Mouse (Mus musculus) kidney, adult 9 months (tissue): Measurements from ENCODE around the gene Ndufaf2.

Experiments used
- DNase-seq: peaks from one replicate; pipeline ENCODE4 v3.0.0; 2022

The Ndufaf2 gene

DNA sequence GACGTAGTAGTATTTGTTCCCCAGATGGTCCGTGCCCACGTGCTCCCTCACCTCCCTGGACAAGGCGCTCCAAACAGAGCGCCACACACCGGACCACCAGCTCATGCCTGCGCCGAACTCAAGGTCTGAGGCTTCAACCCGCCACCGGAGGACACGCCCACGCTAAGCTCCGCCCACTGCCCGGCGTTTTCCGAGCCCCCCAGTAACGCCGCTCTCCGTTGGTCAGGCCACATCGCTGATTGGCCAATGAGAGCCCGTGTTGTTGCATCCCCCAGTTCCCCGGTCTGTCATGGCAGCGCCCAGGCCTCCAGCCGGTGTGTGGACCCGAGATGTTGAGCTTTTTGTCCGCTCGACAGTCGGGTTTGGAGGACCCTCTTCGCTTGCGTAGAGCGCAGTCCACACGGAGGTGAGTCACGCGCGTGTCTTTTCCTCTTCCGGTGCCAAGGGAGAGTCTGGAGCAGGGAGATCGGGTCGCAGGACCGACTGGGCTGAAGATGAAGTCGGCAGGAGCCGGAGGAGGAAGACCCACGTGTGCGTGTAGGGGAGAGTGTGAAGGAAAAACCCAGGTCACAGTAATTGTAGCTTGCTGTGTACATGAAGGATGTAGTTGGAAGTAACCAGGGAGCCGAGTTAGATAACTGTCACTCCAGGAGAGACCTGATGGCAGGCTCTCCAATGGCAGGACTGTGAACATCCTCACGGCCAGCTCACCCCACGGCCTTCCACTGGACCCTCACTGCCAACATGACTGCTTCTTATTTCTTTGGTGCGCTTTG, at the start of gene Ndufaf2, which contains the start of gene Ercc8:
TSS of gene Ndufaf2 (minus strand) at position 159 of the 776 bp plus-strand sequence.
TSS of gene Ercc8 (plus strand) at position 267 of the 776 bp plus-strand sequence.
- peak; percentile 96 for DNase-seq

DNA sequence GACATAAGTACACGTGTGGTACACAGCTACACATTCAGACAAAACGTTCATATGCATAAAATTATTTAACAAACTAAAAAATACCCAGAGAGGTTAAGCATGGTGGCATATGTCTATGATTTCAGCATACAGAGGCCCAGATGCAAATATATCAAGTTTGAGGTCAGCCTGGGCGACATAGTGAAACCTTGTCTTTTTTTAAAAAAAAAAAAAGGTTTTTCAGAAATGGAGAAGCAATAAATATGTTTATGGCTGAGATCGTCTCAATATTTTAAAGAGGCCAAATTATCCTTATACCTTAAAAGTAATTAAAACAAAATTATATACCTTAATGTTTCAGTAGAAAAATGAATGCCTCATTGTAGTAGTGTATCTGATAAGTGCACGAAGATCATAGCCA, 49.7 kb upstream of the Ndufaf2 start:
- DNase-seq: no peak

DNA sequence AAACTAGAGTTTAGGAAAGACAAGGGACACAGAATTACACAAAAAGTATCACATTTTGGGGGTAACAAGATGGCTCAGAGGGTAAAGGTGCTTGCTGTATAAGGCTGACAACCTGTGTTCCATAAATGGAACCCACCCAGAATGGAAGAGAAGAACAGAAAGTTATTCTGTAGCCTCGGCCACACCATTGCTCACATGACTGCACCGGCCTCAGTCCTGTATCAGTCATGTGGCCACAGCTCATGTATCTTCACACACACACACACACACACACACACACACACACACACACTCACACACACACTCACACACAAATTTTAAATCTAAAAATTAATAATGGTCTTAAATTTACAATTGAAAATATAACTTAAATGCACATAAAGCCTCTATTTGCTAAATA, 49.0 kb upstream of the Ndufaf2 start:
- DNase-seq: no peak

DNA sequence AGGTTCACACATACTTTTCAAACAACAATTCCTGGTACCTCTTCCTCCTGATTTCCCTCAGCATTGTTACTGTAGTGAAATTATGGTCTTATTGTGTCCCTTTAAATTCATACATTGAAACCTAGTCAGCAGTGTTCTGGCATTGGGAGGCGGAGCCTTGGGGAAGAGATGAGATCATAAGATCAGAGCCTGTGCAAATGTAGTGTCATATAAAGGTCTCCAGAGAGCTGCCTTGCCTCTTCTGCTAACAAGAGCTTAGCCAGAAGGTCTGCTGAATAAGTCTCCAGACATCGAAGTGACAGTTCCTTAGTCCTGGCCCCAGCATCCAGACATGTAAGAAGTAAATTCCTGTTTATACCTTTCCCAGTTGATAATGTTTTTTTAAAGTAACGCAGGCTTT, 46.4 kb upstream of the Ndufaf2 start:
- no peak for DNase-seq

DNA sequence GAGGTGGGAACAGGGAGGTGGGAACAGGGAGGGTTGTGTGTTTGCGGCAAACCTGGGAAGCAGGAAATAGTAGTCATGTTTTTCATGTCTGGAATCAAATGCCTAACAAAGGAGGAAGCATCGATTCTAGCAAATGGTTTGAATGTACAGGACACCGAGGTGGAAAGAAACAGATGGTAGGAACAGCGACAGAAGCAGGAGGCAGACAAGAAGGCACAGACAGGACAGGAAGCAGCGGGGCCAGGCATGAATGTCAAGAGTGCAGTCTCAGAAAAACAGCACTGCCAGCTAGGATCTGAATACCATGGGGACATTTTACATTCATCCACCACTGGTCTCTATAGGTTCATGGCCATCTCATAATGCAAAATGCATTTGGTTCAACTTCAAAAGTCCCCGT, 37.1 kb upstream of the Ndufaf2 start:
- no peak for DNase-seq

DNA sequence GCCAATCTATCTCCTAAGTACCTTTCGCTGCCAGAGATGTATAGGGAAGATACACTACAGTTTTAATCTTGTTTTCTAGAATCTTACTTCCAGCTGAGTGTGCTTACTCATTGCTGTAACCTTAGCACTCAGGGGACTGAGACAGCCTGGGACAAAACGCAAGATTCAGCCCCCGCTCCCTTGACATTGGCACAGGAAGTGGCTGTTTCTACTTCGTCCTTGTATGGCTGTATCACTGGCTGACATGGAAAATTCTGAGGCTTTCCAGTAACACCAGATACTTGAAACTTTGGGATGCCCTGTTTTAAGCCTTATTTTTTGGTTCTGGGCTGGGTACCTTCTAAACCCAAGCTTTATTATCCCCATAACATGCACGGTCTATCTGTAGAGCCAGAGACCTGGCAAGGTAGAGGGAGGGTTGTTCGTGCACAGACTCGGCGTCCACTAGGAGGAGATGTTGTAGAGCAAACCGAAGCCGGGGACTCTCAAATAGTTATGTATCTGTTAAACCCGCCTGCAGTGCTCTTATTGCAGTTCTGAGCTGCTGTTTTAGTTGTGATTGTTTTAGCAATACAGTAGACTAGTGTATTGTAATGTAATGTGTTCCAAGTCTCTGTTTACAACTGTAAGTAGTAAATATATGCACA, 32.8 kb upstream of the Ndufaf2 start:
- DNase-seq: peak; percentile 81

DNA sequence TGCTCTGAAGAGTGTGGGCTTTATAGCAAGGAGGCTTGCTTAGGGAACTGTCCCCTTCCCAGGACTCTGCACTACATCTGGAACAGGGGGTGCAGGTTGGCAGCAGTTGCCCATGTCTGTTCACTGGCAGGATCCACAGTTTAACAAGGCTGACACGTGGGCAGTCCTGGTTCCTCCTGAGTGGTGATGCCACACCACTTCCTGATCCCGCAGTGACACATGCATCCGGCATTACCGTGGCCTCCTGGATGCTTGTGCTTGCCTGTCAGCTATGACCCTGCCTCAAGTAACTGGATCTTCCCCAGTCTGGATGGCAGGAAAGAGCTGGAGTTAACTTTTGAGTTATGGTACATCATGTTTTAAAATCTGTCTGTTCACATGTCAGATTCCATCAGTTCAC, 29.6 kb upstream of the Ndufaf2 start:
- DNase-seq: peak; percentile 14

DNA sequence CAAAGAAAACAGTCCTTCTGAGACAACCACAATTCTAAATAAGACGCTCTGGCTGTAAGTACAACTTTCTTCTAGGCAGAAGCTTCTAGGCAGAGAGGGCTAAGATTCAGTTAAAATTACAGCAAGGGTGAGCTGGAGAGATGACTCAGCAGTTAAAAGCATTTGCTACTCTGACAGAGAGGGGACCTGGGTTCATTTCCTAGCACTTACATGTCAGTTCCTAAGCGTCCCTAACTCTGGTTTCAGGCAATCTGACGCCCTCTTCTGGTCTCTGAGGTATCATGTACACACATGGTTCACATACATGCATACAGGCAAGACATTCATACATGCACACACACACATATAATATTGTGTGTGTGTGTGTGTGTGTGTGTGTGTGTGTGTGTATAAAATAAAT, 27.1 kb upstream of the Ndufaf2 start:
- no peak for DNase-seq

DNA sequence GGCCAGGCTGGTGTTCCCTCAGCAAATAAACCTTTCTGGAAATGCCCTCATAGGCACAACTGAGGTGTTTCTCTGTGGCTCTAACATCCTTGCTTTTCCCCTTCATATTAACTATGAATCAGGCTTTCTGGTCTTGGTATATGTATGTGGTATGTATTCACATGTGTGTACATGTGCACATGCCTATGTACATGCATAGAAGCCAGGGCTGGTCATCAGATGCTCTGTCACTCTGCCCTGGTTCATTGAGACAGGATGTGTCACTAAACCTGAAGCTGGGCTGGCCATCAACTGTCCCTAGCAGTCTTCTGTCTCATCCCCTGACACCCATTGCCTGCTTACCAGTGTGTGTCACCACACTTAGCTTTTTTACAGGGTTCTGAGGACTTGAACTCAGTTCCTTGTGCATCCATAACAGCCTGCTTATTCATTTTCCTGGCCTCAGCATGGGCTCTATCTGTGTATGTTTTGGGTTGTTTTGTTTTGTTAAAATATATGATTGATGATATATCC, 26.4 kb upstream of the Ndufaf2 start:
- DNase-seq: no peak

DNA sequence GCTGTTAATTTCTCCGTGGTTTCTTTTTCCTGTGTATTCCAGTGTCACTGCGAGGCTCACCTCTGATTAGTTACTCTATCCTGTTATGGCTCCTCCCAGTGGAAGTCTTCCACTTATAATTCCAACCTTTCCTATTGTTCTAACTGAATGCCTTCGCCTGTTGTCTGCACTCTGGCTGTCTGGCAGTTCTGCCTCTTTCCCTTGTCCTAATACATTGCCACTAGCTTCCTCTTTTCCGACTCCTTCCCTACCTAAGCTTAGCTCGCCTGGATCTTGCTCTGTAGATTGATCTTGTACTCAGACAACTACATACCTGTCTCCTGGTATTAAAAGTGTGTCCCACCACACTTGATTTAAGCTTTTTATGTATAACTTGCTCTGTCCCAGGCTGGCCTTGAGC, 22.4 kb upstream of the Ndufaf2 start:
- DNase-seq: no peak

DNA sequence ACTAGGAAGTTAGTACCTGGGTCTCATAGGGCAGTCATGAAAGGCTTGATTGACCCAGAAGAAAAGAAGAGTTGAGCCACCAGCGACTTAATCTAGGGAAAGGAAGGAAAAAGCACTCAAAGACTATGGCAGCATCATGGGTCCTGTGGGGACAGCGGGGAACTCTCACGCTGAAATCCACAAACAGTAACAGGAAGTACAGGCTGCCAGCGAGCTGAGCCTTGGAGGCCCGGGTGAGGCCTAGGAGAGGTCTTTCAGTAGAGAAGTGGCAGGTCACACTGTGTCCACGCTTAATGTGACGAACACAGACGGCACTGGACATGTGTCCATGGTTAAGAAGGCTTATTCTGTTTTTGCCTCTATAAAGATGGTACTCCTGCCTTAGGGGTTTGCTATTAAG, 21.2 kb upstream of the Ndufaf2 start:
- no peak for DNase-seq

DNA sequence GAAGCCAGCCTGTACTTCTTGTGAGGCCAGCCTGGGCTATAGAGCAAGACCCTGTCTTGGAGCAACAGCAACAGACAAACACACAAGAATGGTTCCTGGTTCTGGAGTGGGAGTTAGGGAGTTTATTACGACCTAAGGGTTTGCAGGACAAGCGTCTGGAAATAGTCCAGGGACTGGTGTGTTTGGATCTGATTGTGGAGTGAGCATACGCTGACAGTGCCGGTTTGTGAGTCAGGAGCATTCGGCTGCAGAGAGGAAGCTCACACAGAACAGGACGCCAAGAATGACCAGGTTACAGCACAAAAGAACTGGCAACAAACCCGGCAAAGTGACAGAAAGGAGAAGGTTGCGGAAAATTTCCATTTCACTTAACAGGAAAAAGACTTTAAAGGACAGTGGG, 12.1 kb upstream of the Ndufaf2 start:
- DNase-seq: no peak

DNA sequence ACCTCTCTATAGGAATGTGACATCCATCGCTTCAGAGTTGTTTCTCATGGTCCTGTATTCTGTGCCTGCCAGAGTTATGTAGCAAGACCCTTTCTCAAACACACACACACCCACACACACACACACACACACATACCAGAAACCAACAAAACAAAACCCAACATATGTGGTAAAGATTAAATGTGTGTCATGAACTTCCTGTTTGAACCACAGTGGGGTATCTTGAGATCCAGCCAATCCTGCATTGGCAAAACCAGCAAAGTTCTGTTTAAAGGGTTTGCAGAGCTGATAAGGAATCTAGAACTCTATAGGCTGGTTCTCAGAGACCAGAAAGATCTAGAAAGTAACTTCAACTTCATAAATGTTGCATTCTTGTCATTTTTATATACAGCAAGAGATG, 11.6 kb upstream of the Ndufaf2 start:
- DNase-seq: no peak

DNA sequence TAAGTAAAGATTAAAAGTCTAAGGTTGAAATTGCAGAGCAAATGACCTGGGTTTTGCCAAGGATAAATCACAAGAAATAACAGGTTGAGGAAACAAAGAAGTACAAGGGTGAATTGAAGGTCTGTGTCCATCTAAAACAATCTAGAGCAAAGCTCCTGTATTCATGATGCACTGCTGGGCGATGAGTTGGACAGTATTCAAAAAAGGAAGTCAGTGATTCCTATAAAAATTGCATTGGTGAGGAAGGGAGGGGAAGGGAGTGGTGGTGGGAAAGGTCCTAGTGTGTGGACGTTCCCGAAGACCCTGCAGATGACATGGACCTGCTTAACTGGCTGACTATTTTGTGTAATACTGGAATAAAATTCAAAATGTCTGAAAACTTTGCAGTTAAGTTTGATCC, 6.2 kb upstream of the Ndufaf2 start:
- DNase-seq: no peak

DNA sequence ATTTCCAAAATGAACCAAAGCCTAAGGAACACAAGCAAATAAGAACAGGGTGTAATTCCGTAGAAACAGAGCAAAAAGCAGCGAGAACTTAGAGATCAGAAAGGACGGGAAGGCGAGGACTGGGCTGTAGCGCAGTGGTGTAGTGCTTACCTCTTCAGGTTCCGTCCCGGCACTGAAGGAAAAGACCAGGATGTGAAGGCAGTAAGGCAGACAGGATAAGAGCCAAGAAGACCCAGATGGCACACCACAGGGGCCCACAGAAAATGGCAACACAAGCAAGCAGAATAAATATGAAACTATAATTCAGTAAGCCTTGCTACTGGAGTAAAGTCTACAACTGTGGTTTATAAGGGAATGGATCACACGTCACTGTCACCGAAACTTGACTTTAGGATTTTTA, 5.5 kb upstream of the Ndufaf2 start:
- DNase-seq: no peak

DNA sequence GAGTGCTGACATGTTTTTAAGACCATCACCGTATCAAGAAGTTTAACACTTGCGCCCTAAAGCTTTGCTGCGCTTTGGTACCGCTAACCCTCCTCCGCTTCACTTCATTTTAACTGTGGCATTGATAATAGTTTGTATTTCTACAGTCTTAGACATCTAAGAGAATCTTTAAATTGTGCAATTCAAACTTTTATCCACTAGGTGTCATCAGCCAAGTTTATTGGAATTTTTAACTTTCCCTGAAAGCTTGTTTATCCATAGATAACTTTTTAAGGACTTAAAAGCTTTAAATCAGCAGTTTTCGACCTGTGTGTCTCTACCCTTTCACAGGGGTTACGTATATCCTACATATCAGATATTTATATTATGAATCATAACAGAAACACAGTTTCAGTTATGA, 1.5 kb upstream of the Ndufaf2 start:
- no peak for DNase-seq

DNA sequence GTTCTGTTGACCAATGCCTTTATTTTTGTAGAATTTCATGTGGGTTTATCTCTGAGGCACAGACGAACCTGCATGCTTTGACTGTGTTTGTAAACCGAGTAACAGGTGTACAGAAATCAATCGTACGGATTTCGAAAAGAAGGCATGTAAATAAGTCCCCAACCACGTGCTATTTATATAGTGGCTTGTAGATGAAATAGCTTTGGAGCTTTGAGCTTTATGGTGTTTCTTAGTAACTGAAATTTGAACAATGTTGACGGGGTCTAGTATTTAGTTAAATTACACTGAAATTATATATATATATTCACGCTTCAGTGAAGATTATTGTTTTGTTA, 785 bp upstream of the Ndufaf2 start:
- DNase-seq: no peak

DNA sequence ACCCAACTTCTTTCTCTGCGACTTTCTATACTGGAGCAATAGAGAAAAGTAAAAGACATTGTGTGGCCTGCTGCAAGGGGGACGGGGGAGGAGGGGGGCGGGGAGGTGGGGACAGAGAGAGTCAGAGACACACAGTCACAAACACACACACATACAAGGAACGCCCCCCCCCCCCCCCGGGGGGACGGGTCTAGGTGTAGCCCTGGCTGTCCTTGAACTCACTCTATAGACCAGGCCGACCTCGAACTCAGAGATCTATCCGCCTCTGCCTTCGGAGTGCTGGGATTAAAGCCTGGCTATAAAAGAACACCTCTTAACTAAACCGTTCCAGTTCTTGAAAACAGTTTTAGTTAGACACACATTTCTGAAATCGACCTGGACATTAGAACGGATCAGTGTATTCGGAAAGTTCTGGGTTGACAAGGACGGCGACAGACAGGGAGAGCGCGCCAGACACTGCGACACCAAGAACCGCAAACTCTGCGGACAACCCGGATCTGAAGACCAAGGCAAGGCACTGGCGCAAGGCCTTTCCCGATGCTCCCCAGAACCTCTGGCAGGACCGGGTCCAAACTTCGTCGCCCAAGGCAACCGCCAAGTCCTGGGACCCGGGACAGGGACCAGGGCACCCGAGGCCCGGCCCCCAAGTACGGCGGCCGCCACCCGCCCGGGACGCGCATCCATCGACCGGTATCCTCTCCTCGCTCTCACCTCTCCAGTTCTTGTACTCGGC, 525 bp downstream of the Ndufaf2 start:
- DNase-seq: no peak

DNA sequence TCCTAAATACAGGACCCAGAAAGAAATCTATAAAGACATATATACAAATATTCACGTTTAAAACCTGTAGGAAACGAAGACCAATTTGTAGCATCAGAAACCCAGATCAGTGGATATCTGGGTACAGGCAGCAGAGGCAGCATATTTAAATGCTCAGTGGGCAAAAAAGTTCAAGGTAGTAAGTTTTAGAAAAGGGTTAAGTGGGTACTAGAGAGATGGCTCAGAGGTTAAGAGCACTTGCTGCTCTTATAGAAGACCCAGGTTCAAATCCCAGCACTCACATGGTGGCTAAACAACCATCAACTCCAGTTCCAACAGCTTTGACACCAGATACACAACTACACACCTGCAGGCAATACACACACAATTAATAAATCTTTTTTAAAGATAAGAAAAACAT, 1.3 kb downstream of the Ndufaf2 start:
- DNase-seq: no peak

DNA sequence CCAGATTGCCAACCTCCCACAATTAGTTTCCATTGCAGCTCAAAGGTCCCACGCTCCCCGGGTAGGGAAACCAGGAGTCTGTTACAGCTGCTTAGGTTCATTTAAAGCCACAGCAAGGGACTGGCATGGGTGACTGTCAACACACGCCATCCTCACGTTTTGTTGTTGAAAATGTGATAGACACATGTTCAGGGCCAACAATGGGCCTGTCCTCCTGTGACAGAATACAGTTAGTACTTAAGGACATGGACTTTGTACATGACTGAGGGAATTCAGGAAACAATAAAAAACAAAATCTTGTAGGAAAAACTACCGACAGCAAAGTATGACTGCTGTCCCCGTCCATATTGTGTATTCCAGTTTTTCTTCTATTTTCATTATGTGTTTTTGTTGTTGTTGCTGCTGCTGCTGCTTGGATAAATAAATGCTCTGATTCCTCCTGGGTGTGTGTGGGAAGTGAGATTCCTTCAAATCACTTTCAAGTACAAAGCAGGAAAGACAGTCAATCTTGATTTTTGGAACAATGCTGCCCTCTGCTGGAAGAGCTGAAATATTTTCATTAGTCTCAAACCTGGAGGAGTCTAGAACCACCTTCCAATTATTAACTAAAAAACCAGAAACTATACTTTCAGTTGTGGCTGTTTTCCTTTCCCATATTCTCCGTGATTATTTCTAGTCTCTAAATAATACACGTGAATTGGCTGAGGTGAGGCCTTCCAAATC, 5.6 kb downstream of the Ndufaf2 start:
- DNase-seq: peak; percentile 68

DNA sequence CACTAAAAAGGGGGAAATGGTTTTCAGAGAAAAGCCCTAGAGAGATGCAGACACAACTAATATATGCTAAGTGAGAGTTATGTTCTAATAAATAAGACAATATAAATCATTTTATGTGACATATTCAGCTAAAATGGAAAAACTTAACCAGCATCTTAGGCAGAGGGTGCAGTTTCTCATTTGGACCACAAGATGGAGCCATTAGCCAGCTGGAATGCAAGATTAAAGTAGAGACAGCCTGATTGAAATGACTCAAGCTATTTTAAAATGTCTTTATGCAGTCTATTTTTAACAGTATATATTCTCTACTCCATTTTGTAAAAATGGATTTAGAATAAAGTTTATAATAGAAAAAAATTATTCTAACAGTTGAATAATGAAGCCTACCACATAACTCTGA, 6.6 kb downstream of the Ndufaf2 start:
- DNase-seq: peak; percentile 34

DNA sequence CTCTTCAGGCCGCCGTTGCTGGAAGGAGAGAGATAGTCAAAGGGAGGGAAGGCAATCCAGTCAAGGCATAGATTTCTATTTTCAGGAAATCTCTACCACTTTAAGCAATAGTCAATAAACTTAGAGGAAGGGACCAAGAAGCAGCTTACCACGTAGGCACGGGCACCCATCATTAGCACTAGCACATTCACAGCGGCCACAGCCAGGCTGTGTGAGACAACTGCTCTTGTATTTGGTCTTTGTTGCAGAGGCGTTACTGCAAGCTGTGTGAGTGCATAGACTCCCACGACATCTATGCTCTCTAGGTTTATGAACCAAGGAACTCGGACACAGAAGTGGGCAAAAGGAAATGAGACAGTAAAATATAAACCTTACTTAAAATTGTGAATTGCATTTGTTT, 14.3 kb downstream of the Ndufaf2 start:
- no peak for DNase-seq

DNA sequence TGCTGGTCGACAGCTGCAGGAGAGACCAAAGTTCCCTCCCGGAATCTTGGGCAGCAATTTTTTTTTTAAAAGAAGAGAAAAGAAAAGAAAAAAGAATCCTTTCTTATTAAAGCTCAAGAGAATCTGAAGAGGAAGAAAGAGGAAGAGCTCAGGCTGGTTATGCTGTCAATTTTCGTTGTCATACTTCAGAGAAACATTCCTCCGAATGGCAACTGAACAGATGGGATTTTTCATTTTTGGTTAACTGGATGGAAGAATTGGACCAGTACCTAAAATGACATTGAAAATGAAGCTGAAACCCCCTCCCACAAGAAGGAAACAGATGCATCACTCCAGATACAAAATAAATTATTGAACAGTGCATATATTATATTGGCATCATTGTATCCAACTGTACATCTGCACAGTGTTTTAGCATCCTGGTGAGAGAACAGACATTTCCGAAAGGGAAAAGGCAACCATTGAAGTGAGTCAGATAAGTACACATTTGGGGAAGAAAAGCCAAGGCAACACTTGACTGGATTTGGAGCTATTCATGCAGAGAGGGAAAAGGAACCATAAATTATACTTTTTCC, 19.9 kb downstream of the Ndufaf2 start:
- DNase-seq: no peak
